Mouse (Mus musculus): ENCODE measurements at regions not wholly inside any gene's neighbourhood (a gene's known extent, or its start where the extent isn't known, plus 50 kb on each side); places are given as distances from the start of the nearest gene placed in this dataset.

GRCm38 (mm10) chr11:19740562-19740961 is 183.6 kb upstream of the Spred2 start:
- DNase-seq (ENCODE audit: low read depth, low spot score): no peak

GRCm38 (mm10) chr11:19747097-19747972 is 176.8 kb upstream of the Spred2 start:
- no peak for DNase-seq (ENCODE audit: low read depth, low spot score)

- DNase-seq (ENCODE audit: low read depth, low spot score): no peak
Measured at GRCm38 (mm10) chr11:19747973-19748559, 176.1 kb upstream of the Spred2 start.

GRCm38 (mm10) chr11:19758892-19759291 is 165.3 kb upstream of the Spred2 start:
- no peak for DNase-seq (ENCODE audit: low read depth, low spot score)

- peak; percentile 77 for DNase-seq (ENCODE audit: low read depth, low spot score)
Measured at GRCm38 (mm10) chr11:19760861-19761693, 163.1 kb upstream of the Spred2 start.

- DNase-seq (ENCODE audit: low read depth, low spot score): no peak
Measured at GRCm38 (mm10) chr11:19761694-19761976, 162.5 kb upstream of the Spred2 start.

GRCm38 (mm10) chr11:19767316-19767715 is 156.9 kb upstream of the Spred2 start:
- no peak for DNase-seq (ENCODE audit: low read depth, low spot score)

GRCm38 (mm10) chr11:19767871-19768270 is 156.3 kb upstream of the Spred2 start:
- no peak for DNase-seq (ENCODE audit: low read depth, low spot score)

- DNase-seq (ENCODE audit: low read depth, low spot score): no peak
Measured at GRCm38 (mm10) chr11:19768962-19769361, 155.2 kb upstream of the Spred2 start.

GRCm38 (mm10) chr11:19774010-19774409 is 150.2 kb upstream of the Spred2 start:
- DNase-seq (ENCODE audit: low read depth, low spot score): no peak

GRCm38 (mm10) chr11:19775741-19776140 is 148.4 kb upstream of the Spred2 start:
- no peak for DNase-seq (ENCODE audit: low read depth, low spot score)

- no peak for DNase-seq (ENCODE audit: low read depth, low spot score)
Measured at GRCm38 (mm10) chr11:19776473-19777200, 147.5 kb upstream of the Spred2 start.

- DNase-seq (ENCODE audit: low read depth, low spot score): no peak
Measured at GRCm38 (mm10) chr11:19778191-19778590, 146.0 kb upstream of the Spred2 start.

GRCm38 (mm10) chr11:19785110-19785509 is 139.1 kb upstream of the Spred2 start:
- DNase-seq (ENCODE audit: low read depth, low spot score): no peak

- peak; percentile 71 for DNase-seq (ENCODE audit: low read depth, low spot score)
Measured at GRCm38 (mm10) chr11:19796950-19797670, 127.1 kb upstream of the Spred2 start.

- DNase-seq (ENCODE audit: low read depth, low spot score): no peak
Measured at GRCm38 (mm10) chr11:19809359-19809758, 114.8 kb upstream of the Spred2 start.

GRCm38 (mm10) chr11:19811271-19811991 is 112.7 kb upstream of the Spred2 start:
- no peak for DNase-seq (ENCODE audit: low read depth, low spot score)

GRCm38 (mm10) chr11:19811992-19812690 is 112.0 kb upstream of the Spred2 start:
- no peak for DNase-seq (ENCODE audit: low read depth, low spot score)

- DNase-seq (ENCODE audit: low read depth, low spot score): no peak
Measured at GRCm38 (mm10) chr11:19813549-19813948, 110.6 kb upstream of the Spred2 start.

- DNase-seq (ENCODE audit: low read depth, low spot score): no peak
Measured at GRCm38 (mm10) chr11:19822991-19823390, 101.2 kb upstream of the Spred2 start.
